Mouse (Mus musculus): ENCODE measurements around the gene Dgat2. TPM values are rescaled to one million over a fixed set of nuclear protein-coding genes. Genes with fewer than 3 reads are reported as not detected.
A peak's percentile ranks its signal among the peaks of the same experiment; 100 is the strongest.

The Dgat2 gene
- total RNA-seq, 2 experiments from 2014 or later: 57.5 to 63.0 TPM

DNA sequence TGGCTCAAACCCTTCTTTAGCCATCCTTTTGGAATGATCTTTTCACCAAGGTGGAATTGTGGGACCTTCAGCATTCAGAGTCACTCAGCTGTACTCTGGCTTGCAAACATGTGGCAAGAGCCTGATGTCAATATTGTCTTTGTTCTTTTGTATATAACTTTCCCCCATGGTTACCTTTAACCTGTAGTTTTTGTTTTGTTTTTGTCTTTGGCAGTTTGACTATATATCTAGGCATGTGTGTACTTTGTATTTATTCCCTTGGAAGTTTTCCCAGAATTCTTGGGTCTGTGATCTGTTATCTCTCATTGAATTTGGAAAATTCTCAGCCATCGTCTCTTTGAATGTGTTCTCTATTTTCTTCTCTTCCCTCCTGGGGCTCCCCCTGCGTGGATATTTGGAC is 12.0 kb upstream of the Dgat2 start:
- no peak for DNase-seq (ENCODE audit: low spot score in 2 of 2)

- DNase-seq (ENCODE audit: low spot score in 2 of 2): no peak
Observed at GRCm38 (mm10) chr7:99193926-99194325, 11.4 kb upstream of the Dgat2 start.

DNA sequence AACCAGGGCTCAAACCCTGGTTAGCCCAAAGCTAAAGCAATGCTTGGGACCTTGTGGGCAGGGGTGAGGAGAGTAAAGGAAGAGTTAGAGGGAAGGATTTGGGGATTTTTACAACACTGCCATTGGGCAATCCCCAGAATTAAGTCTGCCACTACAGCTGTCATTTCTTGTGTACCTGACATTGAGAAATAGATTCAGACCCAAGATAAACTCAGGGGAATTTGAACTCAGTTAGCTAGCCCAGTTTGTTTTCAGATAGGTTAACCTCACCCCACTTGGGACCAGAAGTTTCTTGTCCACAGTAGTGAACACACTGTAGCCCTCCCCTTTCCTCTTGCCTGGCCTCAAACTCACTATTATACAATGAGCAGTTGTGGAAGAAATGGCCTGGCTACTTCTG is 8.9 kb upstream of the Dgat2 start:
- DNase-seq (ENCODE audit: low spot score in 2 of 2): no peak

DNA sequence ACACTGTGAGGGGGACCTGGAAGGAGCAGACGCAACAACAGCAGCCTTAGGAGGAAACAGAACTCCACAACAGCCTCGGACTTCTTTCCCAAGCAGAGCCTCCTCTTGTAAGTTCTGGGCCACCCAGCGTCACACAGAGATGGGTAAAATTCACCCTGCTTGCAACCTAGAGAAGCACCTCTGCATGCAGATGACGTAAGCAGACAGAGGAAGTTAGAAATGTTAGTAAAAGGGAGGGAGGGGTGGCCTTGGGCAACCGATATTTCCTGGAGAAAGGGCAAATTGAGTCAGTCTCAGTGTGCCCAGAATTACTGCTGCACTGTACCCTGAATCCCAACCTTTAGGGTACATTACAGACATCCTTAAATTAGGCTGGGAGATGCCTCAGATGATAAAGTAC is 7.4 kb upstream of the Dgat2 start:
- DNase-seq (ENCODE audit: low spot score in 2 of 2): no peak

DNA sequence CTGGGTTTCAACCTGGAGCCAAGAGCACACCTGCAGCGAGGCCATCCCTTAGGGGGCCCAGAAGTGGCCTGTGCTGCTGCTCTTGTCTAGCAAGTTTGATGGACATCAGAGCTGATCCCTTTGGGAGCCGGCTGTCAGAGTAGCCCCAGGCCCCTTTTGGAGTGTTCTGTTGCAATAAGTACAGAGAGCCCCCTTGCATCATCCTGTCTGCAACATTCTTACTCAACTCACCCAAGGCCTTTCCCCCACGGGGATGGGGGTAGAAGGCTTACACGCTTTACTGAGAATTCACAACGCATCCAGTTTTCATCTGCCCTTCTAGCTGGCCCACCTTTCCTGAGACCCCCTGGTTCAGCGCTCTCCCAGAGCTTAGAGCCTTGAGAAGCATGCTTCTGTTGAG is 6.1 kb upstream of the Dgat2 start:
- no peak for DNase-seq (ENCODE audit: low spot score in 2 of 2)

DNA sequence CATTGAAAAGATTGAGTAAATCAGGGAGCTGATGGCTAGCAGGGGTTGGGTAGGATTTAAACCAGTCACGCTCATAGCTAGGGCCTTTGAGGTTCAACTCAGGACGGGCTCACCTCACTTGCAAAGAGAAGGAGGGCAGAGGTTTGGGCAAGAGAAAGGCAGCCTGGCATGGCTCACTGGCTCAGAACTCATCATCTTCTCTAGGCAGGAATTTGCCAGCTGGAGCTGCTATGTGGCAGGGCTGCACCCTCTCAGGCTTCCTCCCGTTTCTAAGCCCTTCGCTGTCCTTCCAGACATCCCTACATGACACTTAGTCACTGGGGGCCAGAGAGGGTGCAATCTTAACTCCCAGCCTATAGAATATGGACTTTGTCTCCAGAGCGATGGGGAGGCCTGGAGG is 4.9 kb upstream of the Dgat2 start:
- DNase-seq (ENCODE audit: low spot score in 2 of 2): no peak

DNA sequence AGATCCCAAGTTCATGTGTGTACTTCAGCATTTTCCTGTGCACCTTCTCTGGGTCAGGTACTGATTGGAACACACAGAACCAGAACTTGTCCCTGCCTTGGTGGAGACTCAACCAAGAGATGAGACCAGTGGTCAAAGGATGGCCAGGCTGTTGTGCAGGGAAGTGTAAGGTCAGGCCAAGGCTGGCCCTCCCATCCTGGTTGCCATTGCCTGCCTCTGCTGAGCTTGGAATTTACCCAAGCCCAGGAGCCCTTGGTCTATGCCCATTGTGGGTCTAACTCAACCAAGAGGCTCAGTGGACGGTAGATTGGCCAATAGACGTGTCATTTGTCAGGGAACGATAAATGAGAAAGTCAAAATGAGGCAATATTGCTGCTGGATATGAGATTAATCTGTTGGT is 2.9 kb upstream of the Dgat2 start:
- DNase-seq (ENCODE audit: low spot score in 2 of 2): no peak

- no peak for DNase-seq (ENCODE audit: low spot score in 2 of 2)
Observed at GRCm38 (mm10) chr7:99183751-99184150, 1.2 kb upstream of the Dgat2 start.

- DNase-seq (ENCODE audit: low spot score in 2 of 2): peak in 1 of 2 experiments; percentile 30
Observed at GRCm38 (mm10) chr7:99181619-99182431, 694 bp downstream of the Dgat2 start.

- DNase-seq (ENCODE audit: low spot score in 2 of 2): no peak
Observed at GRCm38 (mm10) chr7:99180162-99180561, 2.4 kb downstream of the Dgat2 start.

DNA sequence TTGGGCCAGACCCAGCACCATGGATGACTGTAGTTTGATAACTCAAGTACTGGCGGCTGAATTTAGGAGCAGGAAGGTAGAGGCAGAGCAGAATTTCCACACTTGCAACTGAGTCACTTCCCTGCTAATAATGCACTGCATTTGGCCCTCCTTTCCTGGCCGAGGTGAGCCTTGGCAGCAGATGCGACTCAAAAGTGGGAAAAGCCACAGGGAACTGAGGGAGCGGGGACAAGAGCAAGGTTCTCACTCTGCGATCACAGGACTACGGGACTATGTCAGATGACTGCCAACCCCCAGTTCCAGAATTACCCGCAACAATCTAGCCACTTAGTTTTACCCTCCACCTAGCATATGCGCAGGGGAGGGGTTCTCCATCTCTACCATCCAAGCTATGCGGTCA is 3.2 kb downstream of the Dgat2 start:
- no peak for DNase-seq (ENCODE audit: low spot score in 2 of 2)

GRCm38 (mm10) chr7:99177386-99177785 is 5.1 kb downstream of the Dgat2 start:
- no peak for DNase-seq (ENCODE audit: low spot score in 2 of 2)

- DNase-seq (ENCODE audit: low spot score in 2 of 2): no peak
Observed at GRCm38 (mm10) chr7:99175666-99176065, 6.9 kb downstream of the Dgat2 start.

GRCm38 (mm10) chr7:99175118-99175517 is 7.4 kb downstream of the Dgat2 start:
- no peak for DNase-seq (ENCODE audit: low spot score in 2 of 2)

- DNase-seq (ENCODE audit: low spot score in 2 of 2): no peak
Observed at GRCm38 (mm10) chr7:99174006-99174405, 8.5 kb downstream of the Dgat2 start.

GRCm38 (mm10) chr7:99172898-99173297 is 9.6 kb downstream of the Dgat2 start:
- DNase-seq (ENCODE audit: low spot score in 2 of 2): no peak

- no peak for DNase-seq (ENCODE audit: low spot score in 2 of 2)
Observed at GRCm38 (mm10) chr7:99171730-99172463, 10.6 kb downstream of the Dgat2 start.

DNA sequence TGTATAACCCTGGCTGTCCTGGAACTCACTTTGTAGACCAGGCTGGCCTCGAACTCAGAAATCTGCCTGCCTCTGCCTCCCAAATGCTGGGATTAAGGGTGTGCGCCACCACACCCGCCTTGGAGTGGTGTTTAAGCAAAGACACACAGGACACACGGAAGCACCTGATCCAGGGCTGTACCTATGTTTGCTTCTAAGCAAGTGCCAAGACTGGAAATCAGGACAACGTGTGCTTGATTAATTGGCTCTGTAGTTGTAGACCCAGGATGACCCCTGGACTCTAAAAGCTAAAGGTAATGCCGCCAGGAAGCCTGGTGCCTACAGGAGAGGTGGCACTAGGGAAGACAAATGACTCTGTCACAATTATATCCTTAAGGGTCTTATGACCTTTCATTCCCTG is 12.0 kb downstream of the Dgat2 start:
- no peak for DNase-seq (ENCODE audit: low spot score in 2 of 2)

- DNase-seq (ENCODE audit: low spot score in 2 of 2): peak in 1 of 2 experiments; percentile 47
Observed at GRCm38 (mm10) chr7:99169717-99170403, 12.7 kb downstream of the Dgat2 start.

DNA sequence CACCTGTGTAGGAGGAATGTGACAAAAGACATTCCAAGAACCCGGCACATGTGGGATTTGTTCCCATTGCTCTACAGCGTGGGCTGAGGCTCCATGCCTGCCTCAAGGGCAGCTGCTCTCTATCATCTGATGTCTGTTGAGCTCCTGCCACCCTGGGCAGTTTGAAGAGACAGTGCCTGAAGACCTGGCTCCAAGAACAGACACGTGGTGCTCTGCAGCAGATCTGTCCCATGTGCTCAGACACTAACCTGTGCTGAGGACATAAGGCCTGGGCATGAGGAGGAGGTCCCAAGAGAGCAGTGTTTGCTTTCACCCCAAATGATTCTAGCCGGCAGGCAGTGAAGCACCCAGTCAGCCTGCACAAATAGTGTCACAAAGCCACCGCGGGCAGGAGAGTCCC is 13.8 kb downstream of the Dgat2 start:
- no peak for DNase-seq (ENCODE audit: low spot score in 2 of 2)

DNA sequence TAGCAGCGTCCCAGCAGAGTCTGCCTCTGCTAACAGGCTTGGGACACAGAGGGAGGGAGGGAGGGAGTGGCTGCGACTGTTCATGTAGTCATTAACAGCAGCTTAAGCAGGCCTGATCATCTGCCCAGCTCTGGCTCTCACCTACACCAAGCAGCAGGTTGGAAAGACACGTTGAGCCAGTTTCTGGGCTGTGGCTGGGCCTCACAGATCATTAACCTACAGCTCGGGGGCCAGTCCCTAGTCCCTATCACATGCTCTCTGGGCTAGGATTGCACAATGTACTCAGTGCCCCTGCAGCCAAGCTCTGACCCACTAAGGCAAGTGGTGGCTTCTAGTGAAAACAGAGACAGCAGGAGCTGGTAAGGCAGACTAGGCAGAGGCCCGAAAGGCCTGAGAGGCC is 14.6 kb downstream of the Dgat2 start:
- no peak for DNase-seq (ENCODE audit: low spot score in 2 of 2)

GRCm38 (mm10) chr7:99166159-99166558 is 16.4 kb downstream of the Dgat2 start:
- no peak for DNase-seq (ENCODE audit: low spot score in 2 of 2)
